ENCODE assay signal across 8 mouse cellular contexts in genomic region chr19:3575632-3576384, GRCm38 (mm10). TPM values are rescaled to one million over a fixed set of nuclear protein-coding genes. Genes with fewer than 3 reads are reported as not detected.
A peak's percentile ranks its signal among the peaks of the same experiment; 100 is the strongest.
DNase-seq lines count a peak whose midpoint lies in the region; ATAC-seq lines count a peak whose summit lies in the region.

TSS of gene Ppp6r3 (minus strand) at chr19:3575749.

- no peaks in the 10 kb centered on the region for H3K27me3 ChIP-seq in intestine, embryonic 14.5 days (replicated peaks; ENCODE audit: control insufficient read depth, insufficient read depth, low read length)

- under 1% methylated on average over 47 of the region's 51 CpGs for WGBS in intestine, embryonic 14.5 days

- peak within 1 kb of the TSS; percentile 87 for H3K4me3 ChIP-seq in intestine, embryonic 14.5 days (ENCODE audit: low read depth, low read length)

- intact Hi-C loops in left cerebral cortex, postnatal 14 days (cut with DNase I): no loop called here

- H3K27ac ChIP-seq in intestine, embryonic 14.5 days (ENCODE audit: low read depth): peak within 1 kb of the TSS; percentile 92

- H3K36me3 ChIP-seq in intestine, embryonic 14.5 days (ENCODE audit: control insufficient read depth, insufficient read depth, low read length): no peaks in the 10 kb centered on the region; the same call in 1 of the 2 replicates

- DNase-seq in adrenal gland, adult 18-20 months (ENCODE audit: low spot score in 2 of 2): peak; percentile 88 to 93
- peak; percentile 100 for DNase-seq in embryo, embryonic 11 days
- DNase-seq in gastrocnemius, postnatal 25 days: peak; percentile 98
- peak; percentile 98 for DNase-seq in intestine, embryonic 14.5 days (ENCODE audit: low spot score)
- DNase-seq in left cerebral cortex, postnatal 14 days (ENCODE audit: low spot score in 2 of 2): peak; percentile 98 to 100
- peak; percentile 99 for DNase-seq in mesoderm, embryonic 11.5 days (ENCODE audit: low read depth, low spot score)
- DNase-seq in right cerebral cortex, postnatal 36 days (ENCODE audit: low spot score in 2 of 2): peak; percentile 97 to 98
- DNase-seq in yolk sac, embryonic 10.5 days (ENCODE audit: low spot score): peak; percentile 99

- peak; percentile 96 for ATAC-seq in intestine, embryonic 14.5 days (replicated peaks; ENCODE audit: low FRiP score, low TSS enrichment, low read depth)

- H3K9me3 ChIP-seq in intestine, embryonic 14.5 days (ENCODE audit: control insufficient read depth, low read length): no peaks in the 10 kb centered on the region

- H3K4me1 ChIP-seq in intestine, embryonic 14.5 days (replicated peaks; ENCODE audit: control insufficient read depth, insufficient read depth, low read length): peaks cover 13% of the 10 kb centered on the region

- H3K9ac ChIP-seq in intestine, embryonic 14.5 days (ENCODE audit: low read length): peak within 1 kb of the TSS; percentile 71

- H3K4me2 ChIP-seq in intestine, embryonic 14.5 days (ENCODE audit: low read length): peak within 1 kb of the TSS; percentile 78

RNA-seq across cellular contexts. Expression of gene Ppp6r3, which starts in this region (rescaled TPM):
- 100 to 1,000 TPM in 1 of 2 experiments, 10 to 100 TPM in 1; 82.6 to 101 TPM for total RNA-seq in adrenal gland, adult 18-20 months (2021)
- total RNA-seq in gastrocnemius, postnatal 25 days (2021): 10 to 100 TPM; 47.0 to 50.9 TPM
- polyA plus RNA-seq in intestine, embryonic 14.5 days (2014; fragmentation: Nextera tagmentation; extraction: Ambion mirVana): 64.2 and 70.9 TPM in 2 replicates
- 10 to 100 TPM; 71.8 to 80.5 TPM for total RNA-seq in left cerebral cortex, postnatal 14 days (2021)

Comparison
In these comparisons a context has a peak if more than half of its experiments do, and no peak if none do; other contexts are left out.
1. Peak in every context shown above with its lines: DNase-seq, ATAC-seq, H3K4me3 ChIP-seq and H3K27ac ChIP-seq.